Mouse (Mus musculus): ENCODE results near the gene Sorbs1. TPM values are rescaled to one million over a fixed set of nuclear protein-coding genes. Genes with fewer than 3 reads are reported as not detected.

Gene Sorbs1
- 1 to 10 TPM; 3.6 to 5.6 TPM for total RNA-seq (2023)

GRCm38 (mm10) chr19:40513632-40514078 is at the start of gene Sorbs1:
Gene Sorbs1, minus strand, starts transcription at chr19:40513779.

GRCm38 (mm10) chr19:40271308-40271892 is 242.2 kb downstream of the Sorbs1 start, which contains the start of gene Pdlim1:
Gene Pdlim1, minus strand, starts transcription at chr19:40271842.

Other genes starting within 250 kb of the Sorbs1 start
- gene Pdlim1, start 241.9 kb downstream of the Sorbs1 start, total RNA-seq (2023), result 100 to 1,000 TPM; 101 to 139 TPM
- gene Aldh18a1, start 74.7 kb upstream of the Sorbs1 start, total RNA-seq (2023), result 10 to 100 TPM; 16.1 to 19.1 TPM
- 10 to 100 TPM; 16.1 to 19.5 TPM for gene Tctn3, start 98.5 kb upstream of the Sorbs1 start, total RNA-seq (2023)
- 100 to 1,000 TPM; 119 to 120 TPM for gene Entpd1, start 98.6 kb upstream of the Sorbs1 start, total RNA-seq (2023)
- gene Cc2d2b, start 235.0 kb upstream of the Sorbs1 start, total RNA-seq (2023), result not detected

Measured in monocyte, adult 59 days (primary cell).